20 mouse cellular contexts compared by ENCODE assay signal in genomic region chr16:6483628-6484027, GRCm38 (mm10).
DNase-seq lines count a peak whose midpoint lies in the region; ATAC-seq and TF ChIP-seq lines count a peak whose summit lies in the region.
"Had no signal": no experiment of that assay in that cellular context is flagged by ENCODE, and none has a peak within 500 bp of the region (broad histone marks: within the 10 kb centered on the region; RNA-seq: fewer than 3 reads in every experiment).

No protein-coding gene starts in this region.

- no peak overlapping the region for H3K4me3 ChIP-seq in forebrain, embryonic 14.5 days (ENCODE audit: low read depth, low read length)
- no peak overlapping the region for H3K4me3 ChIP-seq in forebrain, postnatal 0 days (ENCODE audit: low read depth, low read length)
- no peak overlapping the region for H3K4me3 ChIP-seq in lung, embryonic 14.5 days (ENCODE audit: low read depth, low read length)
- H3K4me3 ChIP-seq in lung, postnatal 0 days (ENCODE audit: low read depth, low read length), result no peak overlapping the region
- no peak overlapping the region for H3K4me3 ChIP-seq in midbrain, embryonic 14.5 days (replicated peaks; ENCODE audit: low read depth, low read length)
- H3K4me3 ChIP-seq in midbrain, embryonic 13.5 days (replicated peaks), result no peak overlapping the region
- H3K4me3 ChIP-seq: embryonic facial prominence, embryonic 15.5 days; erythroblast, embryonic 14.5 days; forebrain, embryonic 10.5 days; gastrocnemius, adult 2 months; heart, embryonic 13.5 days; hindbrain, embryonic 12.5 days; intestine, embryonic 15.5 days had no signal

- no peaks in the 10 kb centered on the region for H3K9me3 ChIP-seq in forebrain, embryonic 14.5 days (replicated peaks; ENCODE audit: control insufficient read depth, low read length)
- H3K9me3 ChIP-seq in forebrain, postnatal 0 days (ENCODE audit: low read length), result no peaks in the 10 kb centered on the region
- no peaks in the 10 kb centered on the region for H3K9me3 ChIP-seq in lung, embryonic 14.5 days (ENCODE audit: low read depth, low read length)
- no peaks in the 10 kb centered on the region for H3K9me3 ChIP-seq in lung, postnatal 0 days (ENCODE audit: low read length)
- no peaks in the 10 kb centered on the region for H3K9me3 ChIP-seq in midbrain, embryonic 14.5 days (ENCODE audit: control insufficient read depth, low read length)
- no peaks in the 10 kb centered on the region for H3K9me3 ChIP-seq in midbrain, embryonic 13.5 days
- H3K9me3 ChIP-seq: embryonic facial prominence, embryonic 15.5 days; forebrain, embryonic 10.5 days; heart, embryonic 13.5 days; hindbrain, embryonic 12.5 days; intestine, embryonic 15.5 days had no signal

- ATAC-seq in forebrain, embryonic 14.5 days, result no peak
- ATAC-seq in forebrain, postnatal 0 days, result no peak
- ATAC-seq in lung, embryonic 14.5 days (ENCODE audit: insufficient read depth), result peak; percentile 59
- no peak for ATAC-seq in lung, postnatal 0 days
- no peak for ATAC-seq in midbrain, embryonic 14.5 days (ENCODE audit: low FRiP score, low TSS enrichment)
- ATAC-seq in midbrain, embryonic 13.5 days, result no peak
- ATAC-seq: intestine, embryonic 15.5 days had no signal

- no peak for TF ChIP-seq EP300 in lung, postnatal 0 days (IDR thresholded peaks at IDR 0.05)

- no peaks in the 10 kb centered on the region for H3K36me3 ChIP-seq in forebrain, embryonic 14.5 days (ENCODE audit: control insufficient read depth, insufficient read depth, low read length)
- no peaks in the 10 kb centered on the region for H3K36me3 ChIP-seq in forebrain, postnatal 0 days (ENCODE audit: insufficient read depth)
- H3K36me3 ChIP-seq in lung, embryonic 14.5 days (ENCODE audit: insufficient read depth), result no peaks in the 10 kb centered on the region
- no peaks in the 10 kb centered on the region for H3K36me3 ChIP-seq in lung, postnatal 0 days (ENCODE audit: insufficient read depth, low read length)
- no peaks in the 10 kb centered on the region for H3K36me3 ChIP-seq in midbrain, embryonic 14.5 days (ENCODE audit: control insufficient read depth, insufficient read depth, low read length)
- H3K36me3 ChIP-seq in midbrain, embryonic 13.5 days, result no peaks in the 10 kb centered on the region
- H3K36me3 ChIP-seq: embryonic facial prominence, embryonic 15.5 days; forebrain, embryonic 10.5 days; heart, embryonic 13.5 days; hindbrain, embryonic 12.5 days; intestine, embryonic 15.5 days had no signal

- H3K27ac ChIP-seq in forebrain, embryonic 14.5 days (ENCODE audit: low read depth, low read length), result no peak overlapping the region
- no peak overlapping the region for H3K27ac ChIP-seq in forebrain, postnatal 0 days (ENCODE audit: low read depth, low read length)
- no peak overlapping the region for H3K27ac ChIP-seq in lung, embryonic 14.5 days (ENCODE audit: low read depth)
- no peak overlapping the region for H3K27ac ChIP-seq in lung, postnatal 0 days (ENCODE audit: low read length)
- no peak overlapping the region for H3K27ac ChIP-seq in midbrain, embryonic 14.5 days (replicated peaks; ENCODE audit: low read depth, low read length)
- no peak overlapping the region for H3K27ac ChIP-seq in midbrain, embryonic 13.5 days
- H3K27ac ChIP-seq: embryonic facial prominence, embryonic 15.5 days; forebrain, embryonic 10.5 days; gastrocnemius, adult 2 months; heart, embryonic 13.5 days; hindbrain, embryonic 12.5 days; intestine, embryonic 15.5 days had no signal

- DNase-seq in forebrain, embryonic 14.5 days (ENCODE audit: low spot score), result peak; percentile 8
- DNase-seq in forebrain, postnatal 0 days, result no peak
- DNase-seq in lung, embryonic 14.5 days, result peak; percentile 60
- DNase-seq in lung, postnatal 0 days (ENCODE audit: low spot score), result no peak
- DNase-seq in midbrain, embryonic 14.5 days, result peak; percentile 26
- DNase-seq: adrenal gland, adult 2 months; adrenal gland, postnatal 25 days; cerebellum, adult 11-12 months; cerebellum, adult 9-10 months; cerebellum, postnatal 36 days; gastrocnemius, adult 2 months; gastrocnemius, postnatal 25 days; heart, postnatal 36 days had no signal

- no peak for TF ChIP-seq CTCF in forebrain, postnatal 0 days (IDR thresholded peaks at IDR 0.05; ENCODE audit: low read depth)
- no peak for TF ChIP-seq CTCF in lung, embryonic 14.5 days (IDR thresholded peaks at IDR 0.05; ENCODE audit: low read depth)
- no peak for TF ChIP-seq CTCF in lung, postnatal 0 days (IDR thresholded peaks at IDR 0.05)

- H3K27me3 ChIP-seq in forebrain, embryonic 14.5 days (replicated peaks; ENCODE audit: control insufficient read depth, insufficient read depth, low read length), result no peaks in the 10 kb centered on the region
- H3K27me3 ChIP-seq in forebrain, postnatal 0 days (ENCODE audit: insufficient read depth, low read length), result no peaks in the 10 kb centered on the region
- H3K27me3 ChIP-seq in lung, embryonic 14.5 days (ENCODE audit: insufficient read depth, low read length), result no peaks in the 10 kb centered on the region
- no peaks in the 10 kb centered on the region for H3K27me3 ChIP-seq in lung, postnatal 0 days (replicated peaks; ENCODE audit: insufficient read depth, low read length)
- no peaks in the 10 kb centered on the region for H3K27me3 ChIP-seq in midbrain, embryonic 14.5 days (ENCODE audit: control insufficient read depth, insufficient read depth, low read length)
- H3K27me3 ChIP-seq in midbrain, embryonic 13.5 days, result no peaks in the 10 kb centered on the region
- H3K27me3 ChIP-seq: embryonic facial prominence, embryonic 15.5 days; hindbrain, embryonic 12.5 days; intestine, embryonic 15.5 days had no signal

- H3K4me2 ChIP-seq in forebrain, embryonic 14.5 days (ENCODE audit: low read length), result no peak overlapping the region
- H3K4me2 ChIP-seq in forebrain, postnatal 0 days (ENCODE audit: low read depth), result no peak overlapping the region
- H3K4me2 ChIP-seq in lung, embryonic 14.5 days, result no peak overlapping the region
- H3K4me2 ChIP-seq in lung, postnatal 0 days (replicated peaks; ENCODE audit: low read depth, low read length), result no peak overlapping the region
- H3K4me2 ChIP-seq in midbrain, embryonic 14.5 days (ENCODE audit: low read length), result no peak overlapping the region
- no peak overlapping the region for H3K4me2 ChIP-seq in midbrain, embryonic 13.5 days (replicated peaks)
- H3K4me2 ChIP-seq: embryonic facial prominence, embryonic 15.5 days; heart, embryonic 13.5 days; hindbrain, embryonic 12.5 days; intestine, embryonic 15.5 days had no signal

- H3K9ac ChIP-seq in forebrain, embryonic 14.5 days (ENCODE audit: low read length), result no peak overlapping the region
- H3K9ac ChIP-seq in forebrain, postnatal 0 days, result no peak overlapping the region
- H3K9ac ChIP-seq in lung, embryonic 14.5 days, result no peak overlapping the region
- H3K9ac ChIP-seq in lung, postnatal 0 days (replicated peaks; ENCODE audit: low read depth), result no peak overlapping the region
- no peak overlapping the region for H3K9ac ChIP-seq in midbrain, embryonic 14.5 days (replicated peaks; ENCODE audit: low read length)
- H3K9ac ChIP-seq in midbrain, embryonic 13.5 days (replicated peaks), result no peak overlapping the region
- H3K9ac ChIP-seq: embryonic facial prominence, embryonic 15.5 days; heart, embryonic 13.5 days; hindbrain, embryonic 12.5 days; intestine, embryonic 15.5 days had no signal

- WGBS in forebrain, embryonic 14.5 days, result 81% methylated on average over 8 of the region's 8 CpGs
- 71% methylated on average over 8 of the region's 8 CpGs for WGBS in forebrain, postnatal 0 days
- 32% methylated on average over 8 of the region's 8 CpGs for WGBS in lung, embryonic 14.5 days
- WGBS in lung, postnatal 0 days, result 32% methylated on average over 8 of the region's 8 CpGs
- WGBS in midbrain, embryonic 14.5 days, result 81% methylated on average over 8 of the region's 8 CpGs
- WGBS in midbrain, embryonic 13.5 days, result 76% methylated on average over 8 of the region's 8 CpGs

- H3K4me1 ChIP-seq in forebrain, embryonic 14.5 days (ENCODE audit: control insufficient read depth, insufficient read depth, low read length), result peaks cover 11% of the 10 kb centered on the region
- peaks cover 12% of the 10 kb centered on the region for H3K4me1 ChIP-seq in forebrain, postnatal 0 days (ENCODE audit: insufficient read depth)
- H3K4me1 ChIP-seq in lung, embryonic 14.5 days (ENCODE audit: insufficient read depth), result no peaks in the 10 kb centered on the region; the same call in 1 of the 2 replicates
- no peaks in the 10 kb centered on the region for H3K4me1 ChIP-seq in lung, postnatal 0 days (ENCODE audit: insufficient read depth, low read depth, low read length)
- H3K4me1 ChIP-seq in midbrain, embryonic 14.5 days (ENCODE audit: control insufficient read depth, insufficient read depth, low read length), result peaks cover 15% of the 10 kb centered on the region
- H3K4me1 ChIP-seq in midbrain, embryonic 13.5 days (replicated peaks), result peaks cover 13% of the 10 kb centered on the region
- H3K4me1 ChIP-seq: embryonic facial prominence, embryonic 15.5 days; intestine, embryonic 15.5 days had no signal

Comparison
In these comparisons a context has a peak if more than half of its experiments do, and no peak if none do; other contexts are left out.
1. DNase-seq: peak in forebrain, embryonic 14.5 days (single experiment), lung, embryonic 14.5 days (single experiment) and midbrain, embryonic 14.5 days (single experiment); none in forebrain, postnatal 0 days (single experiment) and lung, postnatal 0 days (single experiment).